Mouse (Mus musculus): ENCODE data around the gene Gm28035.

DNA sequence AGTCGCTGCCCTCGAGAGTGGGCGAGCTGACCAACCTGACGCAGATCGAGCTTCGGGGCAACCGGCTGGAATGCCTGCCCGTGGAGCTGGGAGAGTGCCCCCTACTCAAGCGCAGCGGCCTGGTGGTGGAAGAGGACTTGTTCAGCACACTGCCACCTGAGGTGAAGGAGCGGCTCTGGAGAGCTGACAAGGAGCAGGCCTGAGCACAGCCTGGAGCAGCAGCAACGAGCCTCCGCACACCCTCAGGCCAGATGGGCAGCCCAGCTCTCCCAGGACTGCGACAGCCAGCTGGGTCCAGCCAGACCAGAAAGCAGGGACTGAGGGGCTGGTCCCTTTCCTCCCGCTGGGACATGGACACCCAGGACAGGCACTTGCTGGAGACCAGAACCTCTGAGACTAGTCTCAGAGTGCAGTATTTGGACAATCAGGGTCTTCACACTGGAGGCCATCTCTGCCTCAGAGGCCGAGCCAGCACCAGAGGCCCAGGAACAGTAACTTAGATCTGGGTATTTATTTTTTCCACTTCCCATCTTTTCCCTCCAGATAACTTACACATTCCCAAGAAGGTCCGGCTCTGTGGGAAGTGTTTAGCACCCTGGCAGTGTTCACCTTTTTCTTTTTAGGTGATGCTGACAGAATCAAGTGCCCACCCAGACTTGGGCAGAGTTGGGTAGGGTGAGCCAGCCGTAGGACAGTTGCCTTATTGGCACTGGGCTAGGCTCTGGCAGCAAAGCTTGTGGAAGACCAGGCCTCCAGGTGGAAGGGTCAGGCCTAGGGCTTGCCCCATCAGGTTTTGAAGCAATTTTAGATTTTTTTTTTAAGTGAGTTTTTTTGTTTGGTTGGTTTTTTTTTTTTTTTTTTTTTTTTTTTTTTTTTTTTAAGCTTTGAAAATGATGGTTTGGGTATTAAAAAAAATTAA lies 21.8 kb downstream of the Gm28035 start:
- TF ChIP-seq CTCF (IDR thresholded peaks at IDR 0.05; ENCODE audit: insufficient read depth, low read depth, low read length) = no peak
- TF ChIP-seq POLR2A (IDR thresholded peaks at IDR 0.05; ENCODE audit: insufficient read depth, low read depth, low read length) = no peak

Data from olfactory bulb, adult 2 months (tissue).